Mouse (Mus musculus) brain, adult 2 months (tissue): Measurements from ENCODE around the gene Tnfrsf25.
A peak's percentile ranks its signal among the peaks of the same experiment; 100 is the strongest.

Experiments
- DNase-seq: peaks from one replicate; pipeline ENCODE4 v3.0.0; 2011; ENCODE audit warnings: low read depth, low spot score

Tnfrsf25 gene

DNA sequence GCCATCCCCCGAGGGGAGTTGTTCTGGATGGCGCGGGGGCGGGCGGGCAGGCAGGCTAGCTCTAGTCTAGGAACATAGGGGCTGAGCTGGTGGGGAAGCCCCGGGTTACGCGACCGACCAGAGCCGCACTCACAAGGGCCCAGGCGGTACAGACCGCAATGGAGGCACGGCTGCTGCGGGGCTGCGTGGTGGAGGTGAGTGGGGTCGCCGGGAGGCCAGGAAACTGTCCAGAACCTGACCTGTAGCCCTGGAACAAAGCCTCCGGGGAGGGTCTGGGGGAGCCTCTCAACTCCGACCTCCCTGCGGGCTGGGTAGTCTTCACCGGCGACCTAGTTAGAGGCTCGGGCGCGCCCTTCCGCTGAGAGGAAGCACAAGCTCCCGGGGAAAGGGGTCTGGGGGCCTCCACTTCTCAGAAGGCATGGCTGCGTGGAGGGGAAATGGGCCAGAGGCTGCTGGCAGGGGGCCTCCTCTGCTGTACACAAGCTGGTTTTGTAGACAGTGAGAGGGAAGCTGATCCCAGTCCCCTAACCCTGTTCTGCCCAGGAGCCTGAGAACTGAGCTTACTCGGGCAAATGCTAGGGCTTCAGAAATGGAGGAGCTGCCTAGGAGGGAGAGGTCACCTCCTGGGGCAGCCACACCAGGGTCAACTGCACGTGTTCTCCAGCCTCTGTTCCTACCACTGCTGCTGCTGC is at the start of gene Tnfrsf25:
Tnfrsf25 (plus strand) TSS at position 14 of the 692 bp plus-strand sequence.
- DNase-seq, result no peak

GRCm38 (mm10) chr4:152067280-152067679 is 48.5 kb upstream of the Tnfrsf25 start:
- no peak for DNase-seq

- no peak for DNase-seq
Measured at GRCm38 (mm10) chr4:152068166-152068724, 47.5 kb upstream of the Tnfrsf25 start.

DNA sequence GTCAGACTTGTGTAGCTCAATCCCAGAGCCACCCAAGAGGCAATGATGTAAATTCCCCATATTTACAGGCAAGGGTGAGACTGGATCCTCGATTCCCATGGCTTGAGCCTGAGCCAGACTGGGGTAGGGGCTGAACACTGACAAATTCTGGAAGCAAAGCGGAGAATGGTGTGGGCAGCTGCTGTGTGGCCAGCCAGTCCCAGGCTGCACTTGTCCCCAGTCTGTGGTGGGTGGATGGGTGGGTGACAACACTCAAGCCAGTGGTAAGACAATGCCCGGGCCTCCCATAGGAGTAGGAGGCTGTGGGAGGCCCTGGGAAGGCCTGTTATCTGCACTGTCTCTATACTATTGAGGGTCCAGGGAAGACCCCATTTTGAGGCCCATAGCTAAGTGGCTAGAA is 46.5 kb upstream of the Tnfrsf25 start:
- no peak for DNase-seq

GRCm38 (mm10) chr4:152070494-152071396 is 45.0 kb upstream of the Tnfrsf25 start:
- no peak for DNase-seq

GRCm38 (mm10) chr4:152072121-152072601 is 43.6 kb upstream of the Tnfrsf25 start, which contains the start of gene Plekhg5:
Plekhg5 (plus strand) TSS chr4:152072498.
- peak; percentile 48 for DNase-seq

DNA sequence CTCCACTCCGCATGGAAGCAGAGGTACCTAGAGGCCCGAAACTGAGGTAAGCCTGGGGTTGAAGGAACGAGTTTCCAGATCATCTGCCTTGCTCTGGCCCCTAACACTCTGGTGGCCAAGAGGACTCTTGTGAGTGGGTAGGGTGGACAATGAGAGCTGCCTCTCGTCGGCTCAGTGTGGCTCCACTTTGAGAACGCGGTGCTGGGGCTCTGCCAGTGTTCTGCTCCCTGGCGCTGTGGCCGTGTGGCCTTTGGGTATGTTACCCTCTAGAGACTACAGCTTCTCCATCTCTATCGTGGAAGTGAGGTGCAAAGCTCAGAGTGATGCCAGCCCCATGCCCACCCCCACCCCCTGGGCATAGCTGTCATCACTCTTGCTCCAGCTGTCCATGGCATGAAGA is 43.1 kb upstream of the Tnfrsf25 start:
- DNase-seq, result no peak

- DNase-seq, result no peak
Measured at GRCm38 (mm10) chr4:152073715-152074114, 42.0 kb upstream of the Tnfrsf25 start.

DNA sequence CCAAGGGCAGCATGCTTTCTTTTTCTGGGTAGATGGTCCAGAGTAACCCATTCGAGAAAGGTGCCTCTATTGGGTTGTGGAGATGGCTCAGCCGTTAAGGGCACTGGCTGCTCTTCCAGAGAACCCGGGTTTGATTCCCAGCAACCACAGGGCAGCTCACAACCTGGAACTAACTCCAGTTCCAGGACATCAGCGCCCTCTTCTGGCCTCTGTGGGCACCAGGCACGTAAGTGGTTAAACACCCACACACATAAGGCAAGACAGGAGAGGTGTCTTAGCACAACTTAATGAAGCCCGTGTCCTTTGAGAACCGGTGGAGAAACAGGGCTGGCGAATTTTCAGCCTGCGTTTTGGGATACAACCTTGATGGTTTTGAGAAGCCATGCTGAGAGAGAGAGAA is 41.2 kb upstream of the Tnfrsf25 start:
- no peak for DNase-seq

- DNase-seq, result no peak
Measured at GRCm38 (mm10) chr4:152077191-152077590, 38.5 kb upstream of the Tnfrsf25 start.

GRCm38 (mm10) chr4:152078105-152078530 is 37.6 kb upstream of the Tnfrsf25 start:
- peak; percentile 67 for DNase-seq

- DNase-seq, result no peak
Measured at GRCm38 (mm10) chr4:152079261-152079660, 36.5 kb upstream of the Tnfrsf25 start.

DNA sequence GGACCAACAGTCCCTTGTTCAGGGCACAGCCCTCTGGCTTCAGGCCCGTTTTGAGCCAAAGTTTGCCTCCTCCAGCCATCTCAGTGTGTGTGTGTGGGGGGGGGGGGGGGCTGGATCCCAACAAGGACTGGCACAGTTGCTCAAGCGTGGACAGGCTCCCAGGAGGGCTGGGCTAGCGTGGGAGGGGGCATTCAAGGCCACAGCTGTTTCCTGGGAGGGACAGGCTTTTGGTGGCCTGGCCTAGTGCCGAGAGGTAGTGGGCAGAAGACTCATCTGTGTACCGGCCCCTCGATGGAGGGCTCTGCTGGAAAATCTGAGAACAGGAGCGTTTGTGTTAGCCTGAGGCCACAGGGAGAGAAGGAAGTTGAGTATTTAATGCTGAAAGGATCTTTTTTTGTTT is 35.8 kb upstream of the Tnfrsf25 start:
- no peak for DNase-seq

- peak; percentile 51 for DNase-seq
Measured at GRCm38 (mm10) chr4:152083611-152084220, 32.0 kb upstream of the Tnfrsf25 start.

GRCm38 (mm10) chr4:152084616-152085015 is 31.1 kb upstream of the Tnfrsf25 start:
- DNase-seq, result no peak

DNA sequence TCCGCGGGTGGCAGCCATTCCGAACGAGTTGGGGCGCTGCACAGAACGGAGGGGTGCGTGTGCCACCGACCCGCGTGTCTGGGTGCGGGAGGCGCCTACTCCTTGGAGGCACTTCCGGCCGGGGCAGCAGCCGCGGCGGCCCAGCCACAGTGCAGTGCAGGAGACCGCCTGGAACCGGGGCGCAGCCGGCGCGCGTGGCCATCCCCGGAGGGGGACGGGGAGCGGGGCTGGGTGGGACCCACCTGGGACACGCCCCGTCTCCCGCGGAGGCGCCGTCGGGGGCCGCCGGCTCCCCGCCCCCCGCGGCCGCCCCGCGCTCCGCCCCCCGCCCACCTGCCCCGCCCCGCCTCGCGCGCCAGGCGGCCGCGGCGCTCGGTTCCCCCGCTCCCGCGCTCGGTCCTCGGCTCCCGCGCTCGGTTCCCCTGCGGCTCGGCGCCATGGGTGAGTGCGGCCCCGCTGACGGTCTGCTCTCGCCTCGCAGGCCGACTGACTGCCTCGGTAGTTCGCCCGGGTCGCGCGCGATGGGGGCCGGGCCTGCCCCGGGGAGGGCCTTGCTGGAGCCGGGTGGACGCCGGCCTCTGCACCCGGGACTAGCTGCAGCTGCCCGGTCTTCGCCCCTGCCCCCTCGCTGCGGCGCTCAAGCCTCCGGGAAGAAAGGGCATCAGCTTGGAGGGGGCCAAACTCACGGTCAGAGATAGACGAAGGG is 29.1 kb upstream of the Tnfrsf25 start:
- peak; percentile 46 for DNase-seq

- DNase-seq, result no peak
Measured at GRCm38 (mm10) chr4:152087211-152088081, 28.3 kb upstream of the Tnfrsf25 start.

DNA sequence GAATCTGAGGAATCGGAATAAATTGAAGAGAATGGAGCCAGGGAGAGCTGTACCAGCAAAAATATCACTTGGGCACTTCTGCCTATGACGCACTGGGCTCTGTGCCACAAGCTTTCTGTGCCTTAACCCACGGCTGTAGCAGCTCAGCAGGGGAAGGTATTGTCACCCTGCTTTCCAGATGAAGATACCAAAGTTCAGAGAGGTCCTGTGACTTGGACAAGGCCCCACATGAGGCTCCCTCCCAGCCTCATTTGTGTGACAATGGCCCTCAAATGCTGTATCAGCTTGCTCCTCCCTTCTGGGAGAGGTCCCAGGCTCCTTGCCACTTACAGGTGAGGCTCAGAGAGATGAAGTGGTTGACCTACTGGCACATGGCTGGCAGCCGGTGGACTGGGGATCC is 27.6 kb upstream of the Tnfrsf25 start:
- peak; percentile 83 for DNase-seq

DNA sequence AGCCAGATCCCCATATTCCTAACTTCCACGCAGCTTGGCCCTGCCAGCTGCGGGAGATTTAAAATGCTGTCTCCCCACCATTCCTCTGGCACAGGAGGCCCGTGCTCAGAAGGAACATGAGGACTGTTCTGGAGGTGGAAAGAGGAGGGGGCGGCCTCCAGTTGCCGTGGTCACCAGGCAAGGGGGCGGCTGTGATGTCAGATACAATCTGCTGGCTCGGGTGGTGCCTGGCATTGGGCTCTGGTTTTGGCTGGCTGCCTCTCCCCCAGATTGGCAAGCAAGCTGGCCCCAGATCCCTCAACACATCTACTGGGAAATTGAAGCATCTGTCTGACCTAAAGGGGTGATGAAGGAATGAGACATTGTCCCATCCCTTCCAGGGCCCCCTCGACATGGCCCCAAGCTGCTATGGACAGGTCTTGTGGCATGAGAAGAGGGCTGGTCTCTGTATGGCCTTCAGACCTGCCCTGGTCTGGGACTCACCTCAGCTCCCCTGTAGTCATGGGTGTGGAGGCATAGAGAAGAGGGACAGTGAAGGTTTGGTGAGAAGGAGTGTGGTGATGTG is 27.1 kb upstream of the Tnfrsf25 start:
- peak; percentile 90 for DNase-seq

DNA sequence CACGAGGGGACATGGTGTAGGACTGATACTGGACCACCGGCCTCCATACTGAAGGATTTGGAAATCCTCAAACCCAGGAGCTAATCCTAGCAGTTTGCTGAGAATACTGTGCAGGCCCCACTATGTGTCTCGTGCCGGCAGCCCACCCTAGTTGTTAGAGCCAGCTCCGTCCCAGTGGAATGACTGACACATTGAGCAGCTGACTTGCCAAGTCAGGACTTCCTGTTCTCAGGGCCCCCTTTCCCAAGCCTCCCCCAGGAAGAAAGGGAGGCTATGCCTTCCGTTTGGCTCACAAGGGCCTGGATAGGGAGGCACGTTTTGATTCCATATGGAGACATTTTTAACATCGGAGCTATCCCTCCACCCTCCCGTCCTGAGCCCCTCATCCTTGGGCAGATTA is 25.5 kb upstream of the Tnfrsf25 start:
- DNase-seq, result no peak
